In genomic region chr13:40722741-40723597, GRCm38 (mm10) we compare ENCODE assay signal across 8 mouse cellular contexts. TPM values are rescaled to one million over a fixed set of nuclear protein-coding genes. Genes with fewer than 3 reads are reported as not detected.
A peak's percentile ranks its signal among the peaks of the same experiment; 100 is the strongest.
DNase-seq lines count a peak whose midpoint lies in the region; ATAC-seq and TF ChIP-seq lines count a peak whose summit lies in the region.

No protein-coding gene starts in this region.

- peak; percentile 97 for DNase-seq in 416B (ENCODE audit: low read depth)
- peak; percentile 92 for DNase-seq in brain, adult 2 months (ENCODE audit: low read depth, low spot score)
- DNase-seq in heart, embryonic 10.5 days (ENCODE audit: low spot score) = peak; percentile 98
- DNase-seq in liver, embryonic 11.5 days (ENCODE audit: low spot score) = peak; percentile 95
- DNase-seq in spleen, postnatal 4 days (ENCODE audit: low spot score in 2 of 2) = peak; percentile 85 to 95

- no peaks in the 10 kb centered on the region for H3K4me1 ChIP-seq in embryonic fibroblast, embryonic 13.5 days (ENCODE audit: control insufficient read depth, insufficient read depth, low read length)
- peaks cover 14% of the 10 kb centered on the region; the same call in 1 of the 2 replicates for H3K4me1 ChIP-seq in heart, embryonic 10.5 days
- H3K4me1 ChIP-seq in kidney, embryonic 15.5 days = peaks cover 20% of the 10 kb centered on the region; the same call in 1 of the 2 replicates
- no peaks in the 10 kb centered on the region for H3K4me1 ChIP-seq in liver, embryonic 11.5 days (replicated peaks; ENCODE audit: control insufficient read depth, insufficient read depth, low read length)

- no peaks in the 10 kb centered on the region for H3K79me2 ChIP-seq in myocyte (ENCODE audit: control insufficient read depth, insufficient read depth)

- peak overlapping the region; percentile 5; the same call in 1 of the 2 replicates for H3K9ac ChIP-seq in kidney, embryonic 15.5 days
- H3K9ac ChIP-seq in liver, embryonic 11.5 days (ENCODE audit: low read depth, low read length) = peak overlapping the region; percentile 30; the same call in 1 of the 2 replicates

- TF ChIP-seq POLR2A in embryonic fibroblast, embryonic 13.5 days (IDR thresholded peaks at IDR 0.05; ENCODE audit: low read depth, low read length) = peak; percentile 95
- peak; percentile 84 for TF ChIP-seq POLR2A in myocyte (IDR thresholded peaks at IDR 0.05; ENCODE audit: insufficient read length, low read depth)

- WGBS in heart, embryonic 10.5 days = under 1% methylated on average over 70 of the region's 70 CpGs
- WGBS in kidney, embryonic 15.5 days = under 1% methylated on average over 70 of the region's 70 CpGs
- under 1% methylated on average over 70 of the region's 70 CpGs for WGBS in liver, embryonic 11.5 days

- H3K27me3 ChIP-seq in heart, embryonic 10.5 days (ENCODE audit: insufficient read depth, poor library complexity, severe bottlenecking) = peaks cover 78% of the 10 kb centered on the region
- peaks cover 87% of the 10 kb centered on the region for H3K27me3 ChIP-seq in kidney, embryonic 15.5 days
- peaks cover 88% of the 10 kb centered on the region for H3K27me3 ChIP-seq in liver, embryonic 11.5 days (replicated peaks; ENCODE audit: control insufficient read depth, insufficient read depth, low read length)
- peaks cover 2% of the 10 kb centered on the region for H3K27me3 ChIP-seq in myocyte (ENCODE audit: control insufficient read depth, insufficient read depth, insufficient read length)

- H3K9me3 ChIP-seq in heart, embryonic 10.5 days = no peaks in the 10 kb centered on the region
- no peaks in the 10 kb centered on the region for H3K9me3 ChIP-seq in kidney, embryonic 15.5 days (replicated peaks)
- no peaks in the 10 kb centered on the region for H3K9me3 ChIP-seq in liver, embryonic 11.5 days (ENCODE audit: control insufficient read depth, low read length)

- peak overlapping the region; percentile 83 for H3K4me2 ChIP-seq in kidney, embryonic 15.5 days
- peak overlapping the region; percentile 94 for H3K4me2 ChIP-seq in liver, embryonic 11.5 days
- H3K4me2 ChIP-seq in myocyte (ENCODE audit: low read depth) = peak overlapping the region; percentile 93

- peak; percentile 39; the same call in 1 of the 2 replicates for TF ChIP-seq CTCF in embryonic fibroblast, embryonic 13.5 days (IDR thresholded peaks at IDR 0.05; ENCODE audit: borderline replicate concordance, insufficient read depth, low read length)

- H3K36me3 ChIP-seq in heart, embryonic 10.5 days = no peaks in the 10 kb centered on the region
- H3K36me3 ChIP-seq in kidney, embryonic 15.5 days = no peaks in the 10 kb centered on the region
- no peaks in the 10 kb centered on the region for H3K36me3 ChIP-seq in liver, embryonic 11.5 days (ENCODE audit: control insufficient read depth, insufficient read depth, low read length)
- no peaks in the 10 kb centered on the region for H3K36me3 ChIP-seq in myocyte (ENCODE audit: control insufficient read depth, insufficient read depth)

- H3K27ac ChIP-seq in embryonic fibroblast, embryonic 13.5 days (ENCODE audit: insufficient read depth, low read length) = 0 out of 2 replicates have a peak overlapping the region, but pooled peaks have one; percentile 16
- H3K27ac ChIP-seq in heart, embryonic 10.5 days = peak overlapping the region; percentile 84
- H3K27ac ChIP-seq in kidney, embryonic 15.5 days = peak overlapping the region; percentile 76
- H3K27ac ChIP-seq in liver, embryonic 11.5 days (ENCODE audit: low read depth, low read length) = no peak overlapping the region

- H3ac ChIP-seq in myocyte (ENCODE audit: control insufficient read depth, insufficient read length) = no peak overlapping the region

- peak; percentile 95 for ATAC-seq in kidney, embryonic 15.5 days (replicated peaks; ENCODE audit: low FRiP score)
- peak; percentile 96 for ATAC-seq in liver, embryonic 11.5 days (replicated peaks; ENCODE audit: low FRiP score)

- H3K4me3 ChIP-seq in embryonic fibroblast, embryonic 13.5 days (ENCODE audit: insufficient read depth, low read length) = peak overlapping the region; percentile 53
- H3K4me3 ChIP-seq in heart, embryonic 10.5 days = peak overlapping the region; percentile 71
- H3K4me3 ChIP-seq in kidney, embryonic 15.5 days (replicated peaks) = peak overlapping the region; percentile 56
- peak overlapping the region; percentile 56 for H3K4me3 ChIP-seq in liver, embryonic 11.5 days (ENCODE audit: low read depth, low read length)
- H3K4me3 ChIP-seq in myocyte = peak overlapping the region; percentile 31

TF ChIP-seq in myocyte, 11 proteins besides CTCF, POLR2A, EP300 and RAD21:
- TF ChIP-seq MYOD1 (IDR thresholded peaks at IDR 0.05; ENCODE audit: control insufficient read depth in 1 of 3, insufficient read length in 2 of 3, low read depth in 2 of 3) = no peak
- no peak for TF ChIP-seq USF1 (IDR thresholded peaks at IDR 0.05; ENCODE audit: low read depth)
- TF ChIP-seq TCF3 (IDR thresholded peaks at IDR 0.05; ENCODE audit: insufficient read length, low read depth) = no peak
- no peak for TF ChIP-seq MAX (IDR thresholded peaks at IDR 0.05; ENCODE audit: low read depth)
- TF ChIP-seq POLR2AphosphoS2 (IDR thresholded peaks at IDR 0.05; ENCODE audit: insufficient read length, low read depth) = peak; percentile 91
- no peak for TF ChIP-seq TCF12 (IDR thresholded peaks at IDR 0.05; ENCODE audit: insufficient read depth, poor library complexity, severe bottlenecking)
- no peak for TF ChIP-seq MYOG (IDR thresholded peaks at IDR 0.05; ENCODE audit: control insufficient read depth in 1 of 3, insufficient read depth in 1 of 3, insufficient read length in 2 of 3, low read depth in 2 of 3)
- TF ChIP-seq E2F4 (IDR thresholded peaks at IDR 0.05; ENCODE audit: insufficient read depth) = no peak
- TF ChIP-seq REST (IDR thresholded peaks at IDR 0.05; ENCODE audit: insufficient read depth, insufficient read length) = no peak

RNA-seq across cellular contexts. Expression of gene Tfap2a, which starts 15.2 kb away (rescaled TPM):
- polyA plus RNA-seq in embryonic fibroblast, embryonic 13.5 days (2011; ENCODE audit: insufficient read length, low read depth, missing spikeins) = 3.9 and 7.3 TPM in 2 replicates
- polyA plus RNA-seq in heart, embryonic 10.5 days (2016; fragmentation: Nextera tagmentation; extraction: Ambion mirVana) = 1.0 and 1.6 TPM in 2 replicates
- 2.8 and 4.1 TPM in 2 replicates for polyA plus RNA-seq in kidney, embryonic 15.5 days (2015; fragmentation: Nextera tagmentation; extraction: Ambion mirVana)
- 0.22 and 0.34 TPM in 2 replicates for polyA plus RNA-seq in liver, embryonic 11.5 days (2014; fragmentation: Nextera tagmentation; extraction: Ambion mirVana)
- 0.36 TPM for polyA plus RNA-seq in myocyte (2012; fragmentation: generic; extraction: Trizol)
